Mouse (Mus musculus) embryo, embryonic 10 days (tissue): Measurements from ENCODE around the gene Tbc1d10b.

Source experiments
- DNase-seq: peaks from one replicate; pipeline ENCODE4 v3.0.0-alpha.2; 2015; ENCODE audit warnings: low spot score

Tbc1d10b gene

DNA sequence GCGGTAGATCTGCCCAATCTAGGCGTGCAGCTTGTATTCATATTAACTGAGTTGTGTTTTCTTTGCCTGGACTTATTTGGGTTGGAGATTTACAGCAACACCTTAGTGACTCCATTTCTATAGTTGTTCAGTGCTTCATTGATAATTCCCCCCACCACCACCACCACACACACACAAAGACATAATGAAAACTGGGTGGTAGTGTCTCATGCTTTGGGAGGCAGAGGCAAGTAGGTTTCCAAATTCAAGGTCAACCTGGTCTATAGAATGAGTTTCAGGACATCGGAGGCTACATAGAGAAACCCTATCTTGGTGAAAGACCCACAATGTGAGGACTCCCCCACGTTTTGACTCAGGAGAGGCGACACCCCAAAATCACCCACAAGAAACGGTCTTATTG, 16.3 kb upstream of the Tbc1d10b start:
- no peak for DNase-seq

DNA sequence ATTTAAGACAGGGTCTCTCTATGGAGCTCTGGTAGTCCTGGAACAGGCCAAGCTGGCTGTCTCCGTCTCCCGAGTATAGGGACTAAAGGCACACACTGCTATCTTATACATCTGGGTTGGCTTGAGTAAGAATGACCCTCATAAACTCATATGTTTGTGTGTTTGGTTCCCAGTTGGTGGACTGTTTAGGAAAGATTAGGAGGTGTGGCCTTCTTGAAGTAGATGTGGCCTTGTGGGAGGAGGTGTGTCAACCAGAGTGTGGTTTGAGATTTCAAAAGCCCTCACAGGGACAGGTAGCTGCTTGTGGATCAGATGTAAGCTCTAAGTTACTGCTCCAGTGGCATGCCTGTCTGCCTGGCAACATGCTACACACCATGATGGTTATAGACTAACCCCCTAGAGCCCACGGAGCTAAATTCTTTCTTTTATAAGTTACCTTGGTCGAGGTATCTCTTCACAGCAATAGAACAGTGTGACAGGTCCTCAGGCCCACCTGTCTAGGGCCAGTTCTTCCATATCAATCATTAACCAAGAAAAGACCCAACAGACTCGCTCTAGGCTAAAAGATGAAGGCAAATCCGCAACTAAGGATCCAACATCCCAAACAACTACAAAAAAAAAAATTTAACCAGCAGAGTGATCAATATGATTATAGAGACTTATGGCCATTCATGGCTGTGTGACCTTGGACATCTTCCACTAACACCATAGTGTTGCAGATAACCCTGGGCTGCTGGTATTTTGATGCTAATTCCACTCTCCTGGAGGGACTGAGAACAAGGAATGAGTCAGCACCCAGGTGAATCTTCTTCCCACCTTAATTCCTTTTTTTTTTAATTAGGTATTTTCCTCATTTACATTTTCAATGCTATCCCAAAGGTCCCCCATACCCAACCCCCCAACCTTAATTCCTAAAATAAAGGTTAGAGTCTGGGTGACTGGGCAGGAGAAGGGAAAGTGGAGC, 15.5 kb upstream of the Tbc1d10b start:
- no peak for DNase-seq

DNA sequence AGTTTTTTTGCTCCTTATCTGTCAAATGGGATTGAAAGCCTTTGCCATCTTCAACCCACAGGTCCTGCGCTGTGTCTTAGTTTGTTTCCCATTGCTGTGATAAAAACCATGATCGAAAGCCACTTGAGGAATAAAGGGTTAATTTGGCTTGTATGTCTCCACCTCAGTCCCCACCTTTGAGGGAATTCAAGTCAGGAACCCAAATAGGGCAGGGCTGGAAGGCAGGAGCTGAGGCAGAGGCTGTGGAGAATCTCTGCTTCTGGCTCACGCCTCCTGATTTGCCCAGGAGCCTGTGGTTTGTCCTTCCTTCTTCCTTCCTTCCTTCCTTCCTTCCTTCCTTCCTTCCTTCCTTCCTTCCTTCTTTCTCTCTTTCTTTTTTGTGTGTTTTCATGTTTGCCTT, 14.8 kb upstream of the Tbc1d10b start:
- no peak for DNase-seq

DNA sequence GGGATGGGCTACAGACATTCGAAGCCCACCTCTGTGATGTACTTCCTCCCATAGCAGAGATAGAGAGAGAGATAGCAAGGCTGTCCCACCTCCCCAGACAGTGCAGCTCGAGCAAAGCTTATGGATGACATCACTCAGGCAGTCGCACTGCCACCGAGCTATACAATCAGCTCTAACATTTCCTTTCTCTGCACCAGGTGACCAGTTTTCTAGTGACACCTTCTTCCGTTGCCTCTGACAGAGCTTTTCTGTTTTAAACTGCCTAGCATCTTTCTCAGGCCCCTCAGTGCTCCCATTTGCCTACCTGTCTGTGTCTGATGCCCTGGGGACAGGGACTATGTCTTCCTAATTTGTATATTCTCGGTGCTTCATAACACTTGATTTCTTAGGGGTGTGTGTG, 12.2 kb upstream of the Tbc1d10b start:
- no peak for DNase-seq

DNA sequence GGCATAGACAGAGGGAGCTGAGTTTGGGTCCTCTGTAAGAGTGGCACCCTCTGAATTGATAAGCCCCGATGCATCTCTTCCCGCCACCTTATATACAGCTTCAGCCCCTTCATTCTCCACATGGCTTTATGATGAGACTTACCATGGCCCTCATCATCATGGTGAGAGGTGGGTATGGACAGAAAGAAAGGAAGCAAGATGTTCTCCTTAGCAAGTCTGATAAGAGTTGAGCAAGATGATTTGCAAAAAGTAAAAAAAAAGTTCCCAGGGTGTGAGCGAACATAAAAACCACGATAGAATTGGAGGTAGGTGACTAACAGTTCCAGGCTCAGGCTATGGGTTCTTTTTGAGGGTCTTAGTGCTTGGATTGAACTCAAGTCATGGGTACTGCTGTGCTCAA, 10.4 kb upstream of the Tbc1d10b start:
- DNase-seq, result no peak

DNA sequence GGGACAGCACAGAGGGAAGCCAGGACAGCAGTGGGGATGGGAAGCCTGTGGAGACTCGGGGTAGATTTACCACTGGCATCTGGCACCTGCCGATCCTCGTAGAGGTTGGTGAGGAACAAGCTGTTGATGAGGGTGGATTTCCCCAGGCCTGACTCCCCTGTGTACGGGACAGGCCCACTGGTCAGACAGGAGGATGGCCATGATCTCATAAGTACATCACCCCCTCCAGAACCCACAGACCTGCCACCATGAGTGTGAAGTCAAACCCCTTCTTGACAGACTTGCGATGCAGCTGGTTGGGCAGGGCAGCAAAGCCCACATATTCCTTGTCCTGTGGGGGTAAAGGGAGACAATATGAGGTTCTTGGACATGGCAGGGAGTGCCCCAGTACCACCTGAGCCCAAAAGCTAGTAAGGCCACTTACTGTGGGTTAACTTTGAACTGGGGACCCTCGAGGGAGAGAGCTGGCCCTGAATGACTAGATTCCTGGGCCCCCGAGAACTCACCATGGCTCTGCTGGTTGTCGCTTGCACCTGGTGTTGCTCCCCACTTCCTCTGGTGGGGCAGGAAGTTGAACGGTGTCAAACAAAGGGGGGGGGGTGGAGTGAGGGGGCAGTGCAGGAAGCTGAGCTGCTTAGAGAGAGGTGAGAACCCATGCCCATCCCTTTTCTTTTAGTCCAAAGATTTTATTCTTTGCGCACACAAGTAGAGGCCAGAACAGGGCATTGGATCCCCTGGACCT, 9.8 kb upstream of the Tbc1d10b start:
- DNase-seq, result no peak

DNA sequence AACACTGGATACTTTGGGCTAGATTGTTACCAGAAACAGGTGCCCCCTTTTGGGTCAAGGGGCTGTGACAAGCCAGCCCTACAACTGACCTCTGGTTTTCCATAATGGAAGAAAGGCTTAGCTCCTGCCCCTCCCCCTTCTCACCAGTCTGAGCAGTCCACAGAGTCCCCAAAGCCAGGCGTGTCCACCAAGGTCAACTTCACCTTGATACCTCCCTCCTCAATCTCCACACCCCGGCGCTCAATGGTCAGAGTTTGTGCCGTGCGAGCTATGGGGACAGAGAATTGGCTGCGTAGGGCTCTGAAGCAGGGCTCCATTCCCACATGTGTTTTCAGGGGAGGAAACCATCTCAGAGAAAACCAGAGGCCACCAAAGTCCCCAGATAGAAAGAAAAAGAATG, 9.2 kb upstream of the Tbc1d10b start:
- DNase-seq, result no peak

DNA sequence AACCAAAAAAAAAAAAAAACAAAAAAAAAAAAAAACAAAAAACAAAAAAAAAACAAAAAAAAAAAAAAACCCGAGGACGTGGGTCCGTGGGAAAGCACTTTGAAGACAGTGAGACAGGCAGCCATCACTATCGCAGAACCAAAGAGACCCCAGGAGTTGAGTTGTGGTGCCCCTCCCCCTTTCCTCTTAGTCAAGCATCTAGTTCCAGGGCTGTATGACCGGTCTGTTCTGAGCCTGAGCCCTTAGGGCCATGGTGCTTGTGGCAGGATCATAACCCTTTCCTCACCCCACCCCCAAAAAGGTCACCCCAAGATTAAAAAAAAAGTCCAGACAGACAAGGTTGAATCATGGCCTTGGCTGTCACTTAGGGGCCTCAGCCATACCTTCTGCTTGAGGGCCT, 8.0 kb upstream of the Tbc1d10b start:
- no peak for DNase-seq

DNA sequence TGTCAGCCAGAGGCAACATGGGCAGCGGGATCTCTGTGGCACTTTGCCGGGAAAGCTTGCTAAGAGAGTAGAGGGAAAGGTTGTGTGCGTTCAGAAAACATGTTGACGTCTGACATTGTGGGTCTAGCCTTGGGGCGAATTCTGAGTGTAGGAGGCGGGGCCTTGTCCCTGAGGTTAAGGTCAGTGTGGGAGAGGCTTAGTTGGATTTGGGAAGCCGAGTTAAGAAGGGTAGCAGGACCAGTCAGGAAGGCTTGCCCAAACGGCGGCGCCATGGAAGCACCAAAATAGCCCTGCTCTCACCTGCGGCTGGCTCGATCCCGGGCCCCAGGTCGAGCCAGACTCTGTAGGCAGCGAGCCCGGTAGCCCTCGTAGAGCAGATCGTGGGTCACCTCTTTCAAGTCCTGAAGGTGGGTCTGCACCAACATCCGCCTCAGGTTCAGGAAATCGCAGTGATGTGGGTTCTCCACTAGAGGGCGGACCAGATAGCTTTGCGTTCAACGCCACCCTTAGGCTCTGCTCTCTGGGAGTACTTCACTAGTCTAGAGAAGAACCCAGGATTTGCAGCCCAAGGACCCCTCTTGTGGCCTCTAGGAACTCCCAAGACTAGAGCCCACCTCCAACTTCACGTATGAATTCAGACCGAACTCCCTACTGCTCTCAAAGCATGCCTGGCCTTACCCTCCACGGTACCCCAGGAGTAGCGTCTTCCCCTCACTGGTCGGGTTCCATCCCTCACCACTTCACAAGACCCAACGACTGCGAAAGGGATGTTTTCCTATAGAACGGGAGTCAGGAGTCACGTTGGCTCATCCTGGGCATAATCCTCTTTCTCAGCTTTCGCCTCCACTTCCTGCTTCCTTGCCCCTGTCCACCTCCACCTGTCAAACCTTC, 7.0 kb upstream of the Tbc1d10b start:
- DNase-seq, result peak; percentile 91

DNA sequence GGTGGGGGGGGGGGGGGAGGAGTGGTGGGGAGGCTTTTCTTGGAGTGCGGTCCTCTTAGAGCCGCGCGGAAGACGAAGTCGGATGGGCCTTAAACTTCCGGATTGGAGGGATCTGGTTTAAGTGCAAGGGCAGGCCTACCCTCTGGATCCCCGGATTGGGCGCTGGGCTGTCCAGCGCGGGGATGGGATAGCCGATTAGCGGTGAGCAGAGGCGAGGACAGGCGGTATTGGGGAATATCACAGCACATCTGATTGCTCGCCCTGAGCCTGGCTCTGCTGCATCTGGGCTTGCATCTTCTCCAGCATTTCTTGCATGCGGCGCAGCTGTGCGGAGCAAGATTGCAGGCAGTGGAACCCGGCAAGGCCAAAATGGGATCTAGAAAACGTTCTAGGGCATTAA, 6.3 kb upstream of the Tbc1d10b start:
- peak; percentile 33 for DNase-seq

DNA sequence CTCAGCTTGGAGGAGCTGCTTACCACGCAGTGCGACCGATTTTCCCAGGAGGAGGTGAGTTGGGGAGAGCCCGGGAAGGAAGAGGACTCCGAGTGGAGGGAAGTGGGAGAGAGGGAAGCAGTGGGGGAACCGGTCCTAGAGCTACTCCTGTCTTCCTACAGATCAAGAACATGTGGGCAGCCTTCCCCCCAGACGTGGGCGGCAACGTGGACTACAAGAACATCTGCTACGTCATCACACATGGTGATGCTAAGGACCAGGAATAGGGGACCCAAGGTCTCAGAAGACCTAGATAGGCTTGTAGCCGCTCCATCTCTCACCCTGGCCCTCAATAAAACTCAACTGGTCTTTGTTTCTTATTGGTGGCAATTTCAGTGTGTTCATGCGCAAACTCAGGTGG, 5.7 kb upstream of the Tbc1d10b start:
- no peak for DNase-seq

DNA sequence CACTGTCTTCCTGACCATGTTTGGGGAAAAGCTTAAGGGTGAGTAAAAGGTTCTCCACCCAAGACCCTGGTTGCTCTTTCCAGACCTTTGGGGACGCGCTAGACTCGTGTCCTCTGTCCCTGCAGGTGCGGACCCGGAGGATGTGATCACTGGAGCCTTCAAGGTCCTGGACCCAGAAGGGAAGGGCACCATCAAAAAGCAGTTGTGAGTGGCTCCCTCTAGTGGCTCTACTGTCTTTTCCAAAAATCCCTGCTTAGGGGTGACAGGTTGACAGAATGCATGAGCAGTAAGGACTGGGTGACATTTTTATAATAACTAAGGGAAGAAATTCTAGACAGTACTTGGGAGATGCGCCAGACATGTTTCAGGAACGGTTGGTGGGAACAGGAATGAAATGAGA, 5.2 kb upstream of the Tbc1d10b start:
- DNase-seq, result peak; percentile 53

DNA sequence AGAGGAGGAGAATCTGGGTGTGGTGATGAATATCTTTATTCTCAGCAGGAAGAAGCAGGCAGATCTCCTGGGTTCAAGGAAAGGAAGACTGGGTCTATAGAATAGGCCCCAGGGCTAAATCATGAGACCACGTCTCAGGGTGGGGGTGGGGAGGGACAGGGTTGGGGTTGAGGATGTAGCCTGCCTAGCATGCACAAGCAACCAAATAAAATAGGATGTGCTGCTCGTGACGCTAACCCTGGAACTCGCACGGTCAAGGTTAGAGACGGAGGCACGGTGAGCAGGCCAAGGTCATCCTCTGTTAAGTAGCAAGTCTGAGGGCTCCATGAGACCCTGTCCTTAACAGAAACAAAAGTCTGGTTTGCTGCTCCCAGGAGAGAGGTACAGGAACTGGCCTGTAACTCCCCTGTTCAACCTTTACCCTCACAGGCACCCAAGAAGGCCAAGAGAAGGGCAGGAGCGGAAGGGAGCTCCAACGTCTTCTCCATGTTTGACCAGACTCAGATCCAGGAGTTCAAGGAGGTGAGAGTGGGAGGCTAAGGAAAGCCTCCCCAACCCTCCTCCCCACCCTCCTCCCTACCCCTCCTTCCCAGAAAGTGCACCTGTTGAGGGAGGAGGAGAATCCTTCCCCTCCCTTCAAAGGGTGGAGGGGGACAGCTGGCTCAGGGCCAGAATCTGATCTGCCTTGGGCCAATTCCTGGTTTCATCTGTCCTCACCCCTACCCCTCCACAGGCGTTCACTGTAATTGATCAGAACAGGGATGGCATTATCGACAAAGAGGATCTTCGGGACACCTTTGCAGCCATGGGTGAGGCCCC, 4.4 kb upstream of the Tbc1d10b start:
- no peak for DNase-seq

DNA sequence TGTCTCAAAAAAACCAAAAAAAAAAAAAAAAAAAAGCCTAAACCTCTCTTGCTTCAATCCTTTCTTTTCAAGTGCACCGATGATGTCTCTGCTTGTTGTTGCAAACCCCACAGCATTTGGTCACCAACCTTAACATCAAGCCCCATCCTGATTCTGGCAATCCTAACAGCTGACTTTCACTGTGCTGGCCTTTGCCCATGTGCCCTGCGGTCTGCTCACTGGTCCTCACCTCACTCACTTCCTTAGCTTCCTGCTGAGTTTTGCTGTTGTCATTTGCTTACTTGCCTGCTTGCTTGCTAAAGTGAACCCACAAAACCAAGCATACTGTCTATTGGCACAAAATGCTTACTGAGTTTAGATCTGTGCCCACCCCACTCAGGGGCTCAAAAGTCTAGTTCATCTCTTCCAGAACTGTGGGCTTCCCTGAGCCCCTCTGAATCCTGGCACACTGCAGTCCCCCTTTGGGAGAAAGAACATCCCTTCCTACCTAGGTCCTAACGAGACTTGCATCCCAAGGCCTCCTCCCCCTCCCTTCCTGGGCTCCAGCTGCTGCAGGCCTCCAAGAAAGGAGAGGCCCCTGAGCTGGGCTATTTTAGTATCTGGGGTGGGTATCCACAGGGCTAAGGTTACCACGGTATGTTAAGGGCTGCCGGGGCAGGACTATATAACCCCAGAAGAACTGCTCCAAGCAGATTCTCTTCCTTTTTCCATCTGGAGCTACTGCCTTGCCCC, 2.9 kb upstream of the Tbc1d10b start:
- DNase-seq, result no peak

DNA sequence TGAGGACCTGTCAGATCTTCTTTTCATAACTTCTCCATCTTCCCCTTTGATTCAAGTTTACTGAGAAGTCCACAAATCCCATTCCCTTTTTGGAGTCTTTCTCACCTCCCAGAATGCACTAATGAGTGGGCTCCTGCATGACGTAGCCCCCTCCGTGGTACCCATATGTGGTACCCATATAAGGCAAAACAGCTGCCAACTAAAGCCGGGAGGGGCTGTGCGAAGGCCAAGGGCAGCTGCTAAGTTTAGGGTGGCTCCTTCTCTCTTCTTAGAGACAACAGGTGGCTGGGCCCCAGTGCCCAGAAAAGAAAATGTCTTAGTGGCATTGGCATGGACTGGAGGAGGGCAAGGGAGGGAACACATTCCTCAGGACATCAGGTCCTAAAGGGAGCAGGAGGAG, 2.0 kb upstream of the Tbc1d10b start:
- no peak for DNase-seq

DNA sequence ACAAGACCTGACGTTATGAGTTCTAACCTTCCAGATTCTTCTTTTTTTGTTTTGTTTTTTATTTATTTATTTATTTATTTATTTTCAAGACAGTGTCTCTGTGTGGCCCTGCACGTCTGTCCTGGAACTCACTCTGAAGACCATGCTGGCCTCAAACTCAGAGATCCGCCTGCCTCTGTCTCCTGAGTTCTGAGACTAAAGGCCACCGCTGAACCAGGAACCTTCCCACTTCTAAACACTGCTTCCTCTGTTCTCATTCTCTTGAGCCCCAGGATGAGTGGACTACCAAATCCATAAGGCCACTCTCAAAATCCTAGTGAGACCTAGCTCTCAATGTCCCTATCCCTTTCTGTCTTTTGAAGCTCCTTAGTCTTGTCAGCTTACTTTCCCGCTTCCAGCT, 1.6 kb upstream of the Tbc1d10b start:
- no peak for DNase-seq

DNA sequence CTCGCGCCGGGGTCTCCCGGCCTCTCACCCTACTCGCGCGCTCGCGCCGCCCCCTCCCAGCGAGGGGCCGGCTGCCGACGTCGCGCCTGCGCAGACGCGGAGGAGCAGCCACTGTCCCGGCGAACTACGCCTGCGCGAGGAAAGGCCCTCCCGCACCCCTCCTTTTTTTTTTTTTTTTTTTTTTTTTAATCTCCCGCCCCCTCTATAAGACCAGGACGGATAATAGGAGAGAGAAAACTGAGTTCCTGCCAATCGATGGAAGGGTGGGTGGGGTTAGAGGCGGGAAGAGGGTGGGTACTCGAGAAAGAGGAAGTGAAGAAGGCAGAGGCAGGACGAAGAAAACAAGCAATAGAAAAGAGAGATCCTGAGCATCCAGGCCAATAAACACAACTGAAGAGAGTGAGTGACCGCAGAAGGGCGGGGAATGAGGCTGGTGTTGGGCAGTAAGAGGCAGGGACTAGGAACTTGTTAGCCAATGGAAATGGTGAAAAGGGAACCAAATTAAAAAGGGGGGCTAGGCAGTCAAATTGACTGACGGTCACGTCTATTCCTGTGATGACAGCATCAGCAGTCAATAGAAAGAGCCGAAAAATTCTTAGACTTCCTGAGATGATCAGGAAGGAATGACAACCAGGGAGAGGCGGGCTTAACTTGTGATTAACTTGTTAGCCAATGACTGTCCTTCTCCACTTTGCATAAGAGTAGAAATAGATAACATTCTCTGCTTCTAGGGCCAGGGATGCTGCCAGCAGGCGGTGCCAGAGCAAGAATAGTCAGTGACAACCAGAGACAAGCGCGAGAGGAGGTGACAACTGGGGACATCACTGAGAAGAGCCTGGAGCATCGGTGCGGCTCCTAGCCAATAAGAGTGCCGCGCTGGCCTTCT, 528 bp upstream of the Tbc1d10b start, which contains the start of gene Mylpf:
TSS of gene Mylpf (plus strand) at position 338 of the 886 bp plus-strand sequence.
- DNase-seq, result peak; percentile 94

DNA sequence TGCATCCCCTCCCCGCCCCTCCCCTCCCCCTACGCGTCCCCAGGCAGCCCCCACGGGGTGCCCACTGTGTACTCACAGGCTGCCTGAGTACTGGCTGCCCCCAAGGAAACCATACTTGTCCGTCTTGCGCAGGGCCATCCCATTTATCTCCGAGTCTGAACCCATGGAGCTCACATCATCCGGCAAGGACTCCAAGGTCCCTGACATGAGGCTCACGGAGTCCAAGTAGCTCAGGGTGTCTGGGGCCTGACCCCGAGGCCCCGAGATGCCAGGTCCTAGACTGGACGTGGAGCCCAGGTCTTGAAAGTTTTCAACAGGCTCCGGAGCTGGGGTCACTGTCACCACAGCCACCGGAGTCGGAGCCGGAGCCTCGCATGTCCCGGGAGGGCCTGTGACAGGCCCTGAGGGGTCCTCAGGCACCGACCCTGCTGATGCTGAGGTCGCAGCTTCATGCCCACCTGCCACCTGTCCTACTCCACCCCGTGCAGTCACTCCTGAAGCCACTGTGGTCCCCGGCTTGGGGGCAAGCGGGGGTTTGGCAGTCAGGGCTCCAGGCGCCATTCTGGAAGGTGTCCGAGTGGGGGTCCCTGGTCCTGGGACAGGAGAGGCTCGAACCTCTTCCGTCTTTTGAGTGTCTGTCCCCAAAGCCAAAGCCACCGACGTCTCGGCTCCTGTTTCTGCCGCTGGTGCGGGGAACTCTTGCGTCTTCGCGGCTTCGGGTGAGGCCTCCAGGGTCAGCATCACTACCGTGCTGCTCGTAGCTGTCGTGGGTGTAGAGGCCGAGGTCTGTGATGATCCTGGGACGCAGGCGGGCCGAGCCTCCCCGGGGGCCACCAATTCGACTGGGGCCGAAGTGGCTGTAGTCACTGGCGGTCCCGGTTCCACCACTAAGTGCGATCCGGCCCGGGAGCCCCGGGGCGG, 634 bp downstream of the Tbc1d10b start:
- peak; percentile 35 for DNase-seq
